Mouse (Mus musculus) intestine, postnatal 0 days (tissue): ENCODE data around the gene Gfpt2. TPM values are rescaled to one million over a fixed set of nuclear protein-coding genes. Genes with fewer than 3 reads are reported as not detected.

Source experiments
- ATAC-seq: fragments of 200-750 bp; cut with Nextera tagmentation; 2 replicates; pipeline ENCODE4 v1.8.0; 2017; ENCODE audit warnings: mild to moderate bottlenecking, moderate TSS enrichment, moderate library complexity
- H3K27ac ChIP-seq: fragments of 300-500 bp; sonication (generic); 2 replicates; pipeline ENCODE4 v1.5.1; 2014; ENCODE audit warnings: mild to moderate bottlenecking, low read depth, low read length, moderate library complexity
- H3K27me3 ChIP-seq: fragments of 300-500 bp; sonication (generic); replicated peaks from 2 replicates; pipeline ENCODE4 v1.6.1; 2014; ENCODE audit warnings: low read length, mixed read lengths; ENCODE audit not compliant: control insufficient read depth, insufficient read depth
- H3K36me3 ChIP-seq: fragments of 300-500 bp; sonication (generic); 2 replicates; pipeline ENCODE4 v1.6.1; 2014; ENCODE audit warnings: mild to moderate bottlenecking, moderate library complexity; ENCODE audit not compliant: control insufficient read depth, insufficient read depth
- H3K4me1 ChIP-seq: fragments of 300-500 bp; sonication (generic); replicated peaks from 2 replicates; pipeline ENCODE4 v1.6.1; 2014; ENCODE audit warnings: antibody characterized with exemption, low read length, mixed read lengths; ENCODE audit not compliant: control insufficient read depth, insufficient read depth
- H3K4me2 ChIP-seq: fragments of 300-500 bp; sonication (generic); replicated peaks from 2 replicates; pipeline ENCODE4 v1.6.1; 2014; ENCODE audit warnings: low read depth, mild to moderate bottlenecking, moderate library complexity
- H3K4me3 ChIP-seq: fragments of 300-500 bp; sonication (generic); 2 replicates; pipeline ENCODE4 v1.5.1; 2014; ENCODE audit warnings: low read depth, low read length
- H3K9ac ChIP-seq: fragments of 300-500 bp; sonication (generic); 2 replicates; pipeline ENCODE4 v1.6.1; 2014; ENCODE audit warnings: mild to moderate bottlenecking, low read depth, low read length
- H3K9me3 ChIP-seq: fragments of 300-500 bp; sonication (generic); 2 replicates; pipeline ENCODE4 v1.6.1; 2016; ENCODE audit warnings: mixed run types; ENCODE audit not compliant: control insufficient read depth
- CTCF ChIP-seq: sonication (generic); IDR thresholded peaks from 2 replicates; pipeline ENCODE4 v1.5.1; 2016; ENCODE audit warnings: low read depth, mild to moderate bottlenecking, control low read depth, antibody characterized with exemption, moderate library complexity
- WGBS: fragments of 180-500 bp; shearing (Covaris S2); extraction: QIAGEN DNeasy Blood & Tissue Kit; methylation state at CpG from one replicate; pipeline ENCODE4 v1.1.7; 2014; 5-methylcytosine and 5-hydroxymethylcytosine counted together
- polyA plus RNA-seq: library from polyadenylated mRNA; unstranded; fragments of >200 nt; fragmentation: Nextera tagmentation; extraction: Ambion mirVana; gene quantifications from 2 replicates; pipeline ENCODE4 v1.2.1, GENCODE M21; 2015

Gene Gfpt2
- polyA plus RNA-seq, 1 experiment from 2014 or later, result 1.7 TPM

- Histone ChIP-seq H3K27me3 (no peaks in the 10 kb centered on the region), H3K36me3 (no peaks in the 10 kb centered on the region), H3K27ac (0 out of 2 replicates have a peak overlapping the region, but pooled peaks have one; percentile 16), H3K9me3 (no peaks in the 10 kb centered on the region), H3K4me2 (no peak overlapping the region), H3K4me1 (peaks cover 12% of the 10 kb centered on the region; the same call in 1 of the 2 replicates), H3K4me3 (no peak overlapping the region), H3K9ac (no peak overlapping the region)
- 24% methylated on average over 1 of the region's 1 CpGs for WGBS
- no peak for TF ChIP-seq CTCF
- ATAC-seq, result no peak
Observed at GRCm38 (mm10) chr11:49841886-49842285, 47.9 kb downstream of the Gfpt2 start.

GRCm38 (mm10) chr11:49842718-49843117 lies 48.7 kb downstream of the Gfpt2 start:
- Histone ChIP-seq H3K4me2 (no peak overlapping the region), H3K9ac (no peak overlapping the region), H3K27me3 (no peaks in the 10 kb centered on the region), H3K4me3 (no peak overlapping the region), H3K9me3 (no peaks in the 10 kb centered on the region), H3K27ac (no peak overlapping the region), H3K36me3 (no peaks in the 10 kb centered on the region), H3K4me1 (peaks cover 12% of the 10 kb centered on the region; the same call in 1 of the 2 replicates)
- no peak for TF ChIP-seq CTCF
- 32% methylated on average over 3 of the region's 3 CpGs for WGBS
- ATAC-seq, result no peak

- no peak overlapping the region for H3K4me2 ChIP-seq
- H3K4me3 ChIP-seq, result no peak overlapping the region
- TF ChIP-seq CTCF, result no peak
- peaks cover 16% of the 10 kb centered on the region for H3K4me1 ChIP-seq
- WGBS, result 85% methylated on average over 10 of the region's 10 CpGs
- H3K9ac ChIP-seq, result no peak overlapping the region
- H3K27me3 ChIP-seq, result no peaks in the 10 kb centered on the region
- no peak for ATAC-seq
- H3K27ac ChIP-seq, result no peak overlapping the region
- no peaks in the 10 kb centered on the region for H3K9me3 ChIP-seq
- H3K36me3 ChIP-seq, result no peaks in the 10 kb centered on the region
Observed at GRCm38 (mm10) chr11:49844311-49844710, 50.3 kb downstream of the Gfpt2 start.

GRCm38 (mm10) chr11:49844969-49845368 lies 51.0 kb downstream of the Gfpt2 start:
- Histone ChIP-seq H3K9me3 (no peaks in the 10 kb centered on the region), H3K9ac (no peak overlapping the region), H3K36me3 (no peaks in the 10 kb centered on the region), H3K4me1 (peaks cover 16% of the 10 kb centered on the region), H3K27ac (no peak overlapping the region), H3K27me3 (no peaks in the 10 kb centered on the region), H3K4me3 (no peak overlapping the region), H3K4me2 (no peak overlapping the region)
- 57% methylated on average over 3 of the region's 3 CpGs for WGBS
- peak; percentile 84 for TF ChIP-seq CTCF
- ATAC-seq, result no peak

GRCm38 (mm10) chr11:49845958-49846357 lies 52.0 kb downstream of the Gfpt2 start:
- peak overlapping the region; percentile 92 for H3K4me3 ChIP-seq
- H3K9ac ChIP-seq, result peak overlapping the region; percentile 59
- peak overlapping the region; percentile 80 for H3K27ac ChIP-seq
- peak overlapping the region; percentile 92 for H3K4me2 ChIP-seq
- H3K27me3 ChIP-seq, result no peaks in the 10 kb centered on the region
- WGBS, result 26% methylated on average over 11 of the region's 11 CpGs
- H3K4me1 ChIP-seq, result peaks cover 16% of the 10 kb centered on the region
- TF ChIP-seq CTCF, result no peak
- no peaks in the 10 kb centered on the region for H3K9me3 ChIP-seq
- peak; percentile 0; the same call in 1 of the 2 replicates for ATAC-seq
- no peaks in the 10 kb centered on the region for H3K36me3 ChIP-seq

- Histone ChIP-seq H3K27ac (peak within 1 kb of the TSS; percentile 80), H3K4me3 (peak within 1 kb of the TSS; percentile 92), H3K9ac (peak within 1 kb of the TSS; percentile 86), H3K4me2 (peak within 1 kb of the TSS; percentile 92), H3K9me3 (no peaks in the 10 kb centered on the region), H3K36me3 (no peaks in the 10 kb centered on the region), H3K27me3 (no peaks in the 10 kb centered on the region), H3K4me1 (peaks cover 13% of the 10 kb centered on the region)
- peak; percentile 95 for TF ChIP-seq CTCF
- 1% methylated on average over 64 of the region's 68 CpGs for WGBS
- ATAC-seq, result peak; percentile 98
Observed at GRCm38 (mm10) chr11:49846401-49847070, 52.6 kb downstream of the Gfpt2 start, which contains the start of gene Mapk9. Mapk9 (plus strand) TSS chr11:49846751.
